ENCODE assay signal across 27 mouse cellular contexts in genomic region chr14:118531539-118531938, GRCm38 (mm10).
DNase-seq lines count a peak whose midpoint lies in the region; ATAC-seq and TF ChIP-seq lines count a peak whose summit lies in the region.
"Had no signal": no experiment of that assay in that cellular context is flagged by ENCODE, and none has a peak within 500 bp of the region (broad histone marks: within the 10 kb centered on the region; RNA-seq: fewer than 3 reads in every experiment).

No protein-coding gene starts in this region.

- no peaks in the 10 kb centered on the region for H3K9me3 ChIP-seq in kidney, postnatal 0 days (replicated peaks; ENCODE audit: low read length)
- no peaks in the 10 kb centered on the region for H3K9me3 ChIP-seq in liver, embryonic 11.5 days (ENCODE audit: control insufficient read depth, low read length)
- H3K9me3 ChIP-seq in liver, postnatal 0 days (ENCODE audit: low read length), result no peaks in the 10 kb centered on the region
- H3K9me3 ChIP-seq in stomach, embryonic 14.5 days (ENCODE audit: control insufficient read depth, low read depth, low read length), result no peaks in the 10 kb centered on the region
- H3K9me3 ChIP-seq in stomach, postnatal 0 days (ENCODE audit: control insufficient read depth, low read length), result no peaks in the 10 kb centered on the region
- H3K9me3 ChIP-seq: embryonic facial prominence, embryonic 10.5 days; embryonic facial prominence, embryonic 12.5 days; forebrain, embryonic 10.5 days; forebrain, embryonic 12.5 days; G1E had no signal

- H3K4me3 ChIP-seq in kidney, postnatal 0 days (replicated peaks; ENCODE audit: low read depth, low read length), result no peak overlapping the region
- no peak overlapping the region for H3K4me3 ChIP-seq in liver, embryonic 11.5 days (ENCODE audit: low read depth, low read length)
- no peak overlapping the region for H3K4me3 ChIP-seq in liver, postnatal 0 days (ENCODE audit: low read depth, low read length)
- H3K4me3 ChIP-seq in stomach, embryonic 14.5 days (ENCODE audit: low read depth, low read length), result no peak overlapping the region
- no peak overlapping the region for H3K4me3 ChIP-seq in stomach, postnatal 0 days (ENCODE audit: low read depth, low read length)
- H3K4me3 ChIP-seq: embryonic facial prominence, embryonic 10.5 days; embryonic facial prominence, embryonic 12.5 days; forebrain, embryonic 10.5 days; forebrain, embryonic 12.5 days had no signal

- no peaks in the 10 kb centered on the region for H3K27me3 ChIP-seq in kidney, postnatal 0 days (ENCODE audit: insufficient read depth, low read length)
- H3K27me3 ChIP-seq in liver, embryonic 11.5 days (replicated peaks; ENCODE audit: control insufficient read depth, insufficient read depth, low read length), result no peaks in the 10 kb centered on the region
- H3K27me3 ChIP-seq in liver, postnatal 0 days (ENCODE audit: insufficient read depth, low read length), result no peaks in the 10 kb centered on the region
- no peaks in the 10 kb centered on the region for H3K27me3 ChIP-seq in stomach, embryonic 14.5 days (ENCODE audit: control insufficient read depth, insufficient read depth, low read length)
- no peaks in the 10 kb centered on the region for H3K27me3 ChIP-seq in stomach, postnatal 0 days (ENCODE audit: control insufficient read depth, insufficient read depth, low read length)
- H3K27me3 ChIP-seq: CH12.LX; embryonic facial prominence, embryonic 12.5 days; Patski had no signal

- no peak overlapping the region for H3K9ac ChIP-seq in kidney, postnatal 0 days (ENCODE audit: low read depth, low read length)
- no peak overlapping the region for H3K9ac ChIP-seq in liver, embryonic 11.5 days (ENCODE audit: low read depth, low read length)
- no peak overlapping the region for H3K9ac ChIP-seq in liver, postnatal 0 days (replicated peaks)
- no peak overlapping the region for H3K9ac ChIP-seq in stomach, embryonic 14.5 days (replicated peaks; ENCODE audit: low read depth, low read length)
- H3K9ac ChIP-seq in stomach, postnatal 0 days (ENCODE audit: low read length), result no peak overlapping the region
- H3K9ac ChIP-seq: embryonic facial prominence, embryonic 12.5 days; forebrain, embryonic 12.5 days had no signal

- no peak for DNase-seq in kidney, postnatal 0 days (ENCODE audit: low spot score)
- no peak for DNase-seq in kidney, postnatal 14 days
- no peak for DNase-seq in liver, embryonic 11.5 days (ENCODE audit: low spot score)
- no peak for DNase-seq in liver, postnatal 0 days
- no peak for DNase-seq in stomach, postnatal 0 days (ENCODE audit: low spot score)
- DNase-seq: adrenal gland, adult 8-10 months; adrenal gland, postnatal 14 days; adrenal gland, postnatal 36 days; B cell, adult 2 months; cerebellum, adult 11-12 months; cerebellum, adult 2 months; cerebellum, adult 9-10 months; cerebellum, postnatal 10 days; cerebellum, postnatal 25 days had no signal

- H3K4me1 ChIP-seq in kidney, postnatal 0 days (replicated peaks; ENCODE audit: insufficient read depth, low read length), result no peaks in the 10 kb centered on the region
- no peaks in the 10 kb centered on the region for H3K4me1 ChIP-seq in liver, embryonic 11.5 days (replicated peaks; ENCODE audit: control insufficient read depth, insufficient read depth, low read length)
- H3K4me1 ChIP-seq in liver, postnatal 0 days (ENCODE audit: insufficient read depth), result no peaks in the 10 kb centered on the region
- no peaks in the 10 kb centered on the region for H3K4me1 ChIP-seq in stomach, embryonic 14.5 days (ENCODE audit: control insufficient read depth, insufficient read depth, low read length)
- no peaks in the 10 kb centered on the region for H3K4me1 ChIP-seq in stomach, postnatal 0 days (replicated peaks; ENCODE audit: control insufficient read depth, insufficient read depth)
- H3K4me1 ChIP-seq: embryonic facial prominence, embryonic 10.5 days; forebrain, embryonic 10.5 days; forebrain, embryonic 12.5 days had no signal

- no peak overlapping the region for H3K27ac ChIP-seq in kidney, postnatal 0 days
- H3K27ac ChIP-seq in liver, embryonic 11.5 days (ENCODE audit: low read depth, low read length), result no peak overlapping the region
- H3K27ac ChIP-seq in liver, postnatal 0 days (ENCODE audit: low read depth), result no peak overlapping the region
- no peak overlapping the region for H3K27ac ChIP-seq in stomach, embryonic 14.5 days (ENCODE audit: low read length)
- no peak overlapping the region for H3K27ac ChIP-seq in stomach, postnatal 0 days (replicated peaks)
- H3K27ac ChIP-seq: embryonic facial prominence, embryonic 10.5 days; embryonic facial prominence, embryonic 12.5 days; forebrain, embryonic 10.5 days; forebrain, embryonic 12.5 days had no signal

- no peaks in the 10 kb centered on the region for H3K36me3 ChIP-seq in kidney, postnatal 0 days (ENCODE audit: insufficient read depth, low read length)
- H3K36me3 ChIP-seq in liver, embryonic 11.5 days (ENCODE audit: control insufficient read depth, insufficient read depth, low read length), result no peaks in the 10 kb centered on the region
- no peaks in the 10 kb centered on the region for H3K36me3 ChIP-seq in liver, postnatal 0 days (replicated peaks; ENCODE audit: insufficient read depth, low read length)
- no peaks in the 10 kb centered on the region for H3K36me3 ChIP-seq in stomach, embryonic 14.5 days (ENCODE audit: control insufficient read depth, insufficient read depth, low read length)
- no peaks in the 10 kb centered on the region for H3K36me3 ChIP-seq in stomach, postnatal 0 days (ENCODE audit: control insufficient read depth, insufficient read depth, low read length)
- H3K36me3 ChIP-seq: embryonic facial prominence, embryonic 10.5 days; embryonic facial prominence, embryonic 12.5 days; forebrain, embryonic 10.5 days; forebrain, embryonic 12.5 days had no signal

- no peak overlapping the region for H3K4me2 ChIP-seq in kidney, postnatal 0 days (ENCODE audit: low read length)
- no peak overlapping the region for H3K4me2 ChIP-seq in liver, embryonic 11.5 days
- H3K4me2 ChIP-seq in liver, postnatal 0 days (ENCODE audit: low read depth, low read length), result no peak overlapping the region
- no peak overlapping the region for H3K4me2 ChIP-seq in stomach, embryonic 14.5 days (replicated peaks; ENCODE audit: low read depth, low read length)
- H3K4me2 ChIP-seq in stomach, postnatal 0 days (replicated peaks; ENCODE audit: low read depth), result no peak overlapping the region
- H3K4me2 ChIP-seq: embryonic facial prominence, embryonic 12.5 days; forebrain, embryonic 12.5 days had no signal

- WGBS in kidney, postnatal 0 days, result 85% methylated on average over 3 of the region's 3 CpGs
- 78% methylated on average over 3 of the region's 3 CpGs for WGBS in liver, embryonic 11.5 days
- WGBS in liver, postnatal 0 days (ENCODE audit: insufficient replicate concordance), result 69% methylated on average over 3 of the region's 3 CpGs
- WGBS in stomach, embryonic 14.5 days, result 86% methylated on average over 3 of the region's 3 CpGs
- WGBS in stomach, postnatal 0 days, result 92% methylated on average over 3 of the region's 3 CpGs

- 0 out of 2 replicates have a peak, but pooled peaks have one; percentile 33 for ATAC-seq in kidney, postnatal 0 days (replicated peaks; ENCODE audit: low FRiP score, low read depth)
- ATAC-seq in liver, embryonic 11.5 days (replicated peaks; ENCODE audit: low FRiP score), result peak; percentile 57
- ATAC-seq in liver, postnatal 0 days, result no peak
- 0 out of 2 replicates have a peak, but pooled peaks have one; percentile 37 for ATAC-seq in stomach, embryonic 14.5 days (ENCODE audit: insufficient number of reproducible peaks, insufficient read depth, low FRiP score, low read depth)
- no peak for ATAC-seq in stomach, postnatal 0 days (ENCODE audit: low FRiP score, low TSS enrichment)
- 0 out of 2 replicates have a peak, but pooled peaks have one; percentile 32 for ATAC-seq in megakaryocyte-erythroid progenitor cell, adult 5-6 weeks (replicated peaks; ENCODE audit: low FRiP score, low TSS enrichment, poor library complexity, severe bottlenecking)
- ATAC-seq in erythroid progenitor cell, adult 5-6 weeks (replicated peaks; ENCODE audit: low FRiP score, poor library complexity, severe bottlenecking), result no peak
- ATAC-seq: activated CD4-positive, CD25-positive, alpha-beta regulatory T cell, adult 4 months; CD4-positive, CD25-positive, alpha-beta regulatory T cell, adult 4 months; forebrain, embryonic 14.5 days; Patski had no signal

- no peak for TF ChIP-seq EP300 in liver, postnatal 0 days (IDR thresholded peaks at IDR 0.05; ENCODE audit: low read depth)
- TF ChIP-seq EP300 in stomach, postnatal 0 days (optimal IDR thresholded peaks at IDR 0.05), result no peak

- TF ChIP-seq CTCF in kidney, postnatal 0 days (IDR thresholded peaks at IDR 0.05; ENCODE audit: low read depth), result no peak
- TF ChIP-seq CTCF in liver, postnatal 0 days (IDR thresholded peaks at IDR 0.05; ENCODE audit: low read depth), result no peak
- no peak for TF ChIP-seq CTCF in stomach, postnatal 0 days (IDR thresholded peaks at IDR 0.05; ENCODE audit: low read depth)

Comparison
In these comparisons a context has a peak if more than half of its experiments do, and no peak if none do; other contexts are left out.
1. ATAC-seq: peak in kidney, postnatal 0 days (single experiment), liver, embryonic 11.5 days (single experiment), stomach, embryonic 14.5 days (single experiment) and megakaryocyte-erythroid progenitor cell, adult 5-6 weeks (single experiment); none in liver, postnatal 0 days (single experiment), stomach, postnatal 0 days (single experiment) and erythroid progenitor cell, adult 5-6 weeks (single experiment).